Mouse (Mus musculus): ENCODE results near the gene Qrfp. TPM values are rescaled to one million over a fixed set of nuclear protein-coding genes. Genes with fewer than 3 reads are reported as not detected.

Gene Qrfp
- polyA plus RNA-seq, 1 experiment from 2014 or later, result 0.18 TPM

- no peak overlapping the region for H3K4me3 ChIP-seq
- H3K9ac ChIP-seq, result no peak overlapping the region
- H3K9me3 ChIP-seq, result no peaks in the 10 kb centered on the region
- H3K36me3 ChIP-seq, result no peaks in the 10 kb centered on the region
- peaks cover 29% of the 10 kb centered on the region for H3K4me1 ChIP-seq
- no peak overlapping the region for H3K4me2 ChIP-seq (replicated peaks)
- H3K27ac ChIP-seq, result no peak overlapping the region
- 87% methylated on average over 14 of the region's 14 CpGs for WGBS
- H3K27me3 ChIP-seq, result no peaks in the 10 kb centered on the region
- no peak for ATAC-seq (ENCODE audit: insufficient number of reproducible peaks, insufficient read depth, low FRiP score, low TSS enrichment)
These were observed 942 bp upstream of the Qrfp start for GRCm38 (mm10) chr2:31811086-31811958.

GRCm38 (mm10) chr2:31809358-31809740 lies 1.0 kb downstream of the Qrfp start:
- H3K9ac ChIP-seq, result no peak overlapping the region
- H3K27ac ChIP-seq, result no peak overlapping the region
- H3K4me2 ChIP-seq (replicated peaks), result no peak overlapping the region
- no peak for ATAC-seq (ENCODE audit: insufficient number of reproducible peaks, insufficient read depth, low FRiP score, low TSS enrichment)
- peaks cover 3% of the 10 kb centered on the region for H3K36me3 ChIP-seq
- H3K4me1 ChIP-seq, result peaks cover 29% of the 10 kb centered on the region
- no peaks in the 10 kb centered on the region for H3K9me3 ChIP-seq
- no peak overlapping the region for H3K4me3 ChIP-seq
- 19% methylated on average over 2 of the region's 2 CpGs for WGBS
- no peaks in the 10 kb centered on the region for H3K27me3 ChIP-seq

DNA sequence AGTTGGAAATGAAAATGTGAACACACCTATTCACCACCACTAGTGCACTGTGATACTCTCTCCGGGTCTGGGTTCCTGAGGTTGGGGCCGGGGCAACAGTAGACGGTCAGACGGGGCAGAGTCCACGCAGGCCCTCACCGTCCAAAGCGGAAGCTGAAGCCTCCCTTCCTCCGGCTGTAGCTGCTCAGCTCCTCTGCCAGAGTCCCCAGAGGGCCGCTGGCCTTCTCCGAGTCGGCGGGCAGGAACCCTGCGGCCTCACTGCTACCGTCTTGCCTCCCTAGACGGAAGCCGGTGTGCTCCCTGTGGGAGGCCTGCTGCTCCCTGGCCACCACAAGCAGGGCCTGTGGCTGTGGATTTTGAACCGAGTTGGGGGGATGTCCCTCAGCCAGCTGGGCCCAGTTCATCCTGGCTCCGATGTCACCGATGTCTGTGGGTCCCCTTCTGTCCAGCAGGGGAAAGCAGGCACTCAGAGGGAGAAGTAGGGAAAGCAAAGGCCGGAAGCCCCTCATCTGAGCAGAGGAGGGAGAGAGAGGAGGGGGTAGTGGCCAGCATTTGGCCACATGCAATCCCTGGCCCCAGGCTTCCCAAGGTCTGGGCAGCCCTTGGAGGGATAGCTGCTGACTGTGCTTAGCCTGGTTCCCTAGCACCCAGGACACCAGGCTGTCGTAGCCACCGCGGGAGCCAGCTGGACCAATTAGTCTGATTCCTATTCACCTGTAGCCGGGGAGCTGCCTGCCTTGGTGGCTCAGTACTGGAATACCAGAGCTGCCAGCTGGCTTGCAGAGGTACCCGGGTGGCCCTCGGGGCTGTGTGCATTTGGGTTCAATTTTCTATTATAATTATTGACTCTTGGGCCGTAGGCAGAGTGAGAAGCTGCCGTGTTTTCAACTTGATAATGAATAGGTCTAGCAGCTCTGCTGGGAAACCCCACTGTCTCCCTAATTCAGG lies 1.7 kb downstream of the Qrfp start:
- Histone ChIP-seq H3K4me2 (replicated peaks) (no peak overlapping the region), H3K27me3 (no peaks in the 10 kb centered on the region), H3K4me1 (peaks cover 29% of the 10 kb centered on the region), H3K9ac (no peak overlapping the region), H3K9me3 (no peaks in the 10 kb centered on the region), H3K27ac (no peak overlapping the region), H3K36me3 (peaks cover 10% of the 10 kb centered on the region), H3K4me3 (no peak overlapping the region)
- no peak for ATAC-seq (ENCODE audit: insufficient number of reproducible peaks, insufficient read depth, low FRiP score, low TSS enrichment)
- WGBS, result 20% methylated on average over 28 of the region's 28 CpGs

GRCm38 (mm10) chr2:31806639-31807382 lies 3.6 kb downstream of the Qrfp start:
- H3K36me3 ChIP-seq, result peaks cover 29% of the 10 kb centered on the region
- no peaks in the 10 kb centered on the region for H3K27me3 ChIP-seq
- 50% methylated on average over 9 of the region's 9 CpGs for WGBS
- H3K4me2 ChIP-seq (replicated peaks), result no peak overlapping the region
- 0 out of 2 replicates have a peak overlapping the region, but pooled peaks have one; percentile 5 for H3K9ac ChIP-seq
- no peaks in the 10 kb centered on the region for H3K9me3 ChIP-seq
- peaks cover 29% of the 10 kb centered on the region for H3K4me1 ChIP-seq
- no peak for ATAC-seq (ENCODE audit: insufficient number of reproducible peaks, insufficient read depth, low FRiP score, low TSS enrichment)
- H3K27ac ChIP-seq, result 0 out of 2 replicates have a peak overlapping the region, but pooled peaks have one; percentile 43
- no peak overlapping the region for H3K4me3 ChIP-seq

DNA sequence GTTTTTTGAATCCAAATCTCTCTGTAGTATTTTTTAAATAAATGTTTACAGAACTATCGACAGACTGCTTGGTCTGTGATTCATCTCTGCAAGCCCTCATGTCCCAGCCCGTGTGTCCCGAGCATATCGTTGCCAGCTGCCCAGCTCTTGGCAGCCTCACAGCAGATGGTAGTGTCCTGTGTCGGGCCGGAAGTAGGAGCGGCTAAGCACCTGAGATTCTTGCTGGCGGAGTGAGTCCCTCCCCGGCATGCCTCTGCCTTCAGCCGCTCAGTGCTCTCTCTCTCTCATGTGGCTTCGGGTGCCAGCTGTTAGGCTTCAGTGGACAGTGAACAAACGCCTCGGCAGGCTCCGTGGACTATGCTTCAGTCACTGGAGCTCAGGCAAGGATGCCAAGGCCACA lies 6.9 kb downstream of the Qrfp start:
- no peaks in the 10 kb centered on the region for H3K27me3 ChIP-seq
- 79% methylated on average over 14 of the region's 14 CpGs for WGBS
- peaks cover 7% of the 10 kb centered on the region for H3K4me1 ChIP-seq
- H3K27ac ChIP-seq, result no peak overlapping the region
- H3K36me3 ChIP-seq, result peaks cover 62% of the 10 kb centered on the region
- no peak overlapping the region for H3K4me2 ChIP-seq (replicated peaks)
- no peak overlapping the region for H3K9ac ChIP-seq
- H3K9me3 ChIP-seq, result no peaks in the 10 kb centered on the region
- ATAC-seq (ENCODE audit: insufficient number of reproducible peaks, insufficient read depth, low FRiP score, low TSS enrichment), result no peak
- no peak overlapping the region for H3K4me3 ChIP-seq

GRCm38 (mm10) chr2:31802811-31803210 lies 7.6 kb downstream of the Qrfp start:
- ATAC-seq (ENCODE audit: insufficient number of reproducible peaks, insufficient read depth, low FRiP score, low TSS enrichment), result no peak
- 97% methylated on average over 8 of the region's 8 CpGs for WGBS

GRCm38 (mm10) chr2:31801416-31801815 lies 9.0 kb downstream of the Qrfp start:
- Histone ChIP-seq H3K4me1 (peaks cover 1% of the 10 kb centered on the region; the same call in 1 of the 2 replicates), H3K27ac (no peak overlapping the region), H3K27me3 (no peaks in the 10 kb centered on the region), H3K4me3 (no peak overlapping the region), H3K9ac (no peak overlapping the region), H3K4me2 (replicated peaks) (no peak overlapping the region), H3K36me3 (peaks cover 82% of the 10 kb centered on the region), H3K9me3 (no peaks in the 10 kb centered on the region)
- ATAC-seq (ENCODE audit: insufficient number of reproducible peaks, insufficient read depth, low FRiP score, low TSS enrichment), result no peak
- WGBS, result 89% methylated on average over 9 of the region's 9 CpGs

More at GRCm38 (mm10) chr2:31802811-31803210, 7.6 kb downstream of the Qrfp start:
- Histone ChIP-seq H3K27ac (no peak overlapping the region; the same call in 1 of the 2 replicates), H3K9ac (no peak overlapping the region), H3K27me3 (no peaks in the 10 kb centered on the region), H3K36me3 (peaks cover 69% of the 10 kb centered on the region), H3K4me1 (peaks cover 5% of the 10 kb centered on the region; the same call in 1 of the 2 replicates), H3K9me3 (no peaks in the 10 kb centered on the region), H3K4me2 (replicated peaks) (no peak overlapping the region), H3K4me3 (no peak overlapping the region)

- WGBS, result 81% methylated on average over 3 of the region's 3 CpGs
- Histone ChIP-seq H3K36me3 (peaks cover 98% of the 10 kb centered on the region), H3K9ac (no peak overlapping the region)
These were observed 13.4 kb downstream of the Qrfp start for GRCm38 (mm10) chr2:31796943-31797342.

DNA sequence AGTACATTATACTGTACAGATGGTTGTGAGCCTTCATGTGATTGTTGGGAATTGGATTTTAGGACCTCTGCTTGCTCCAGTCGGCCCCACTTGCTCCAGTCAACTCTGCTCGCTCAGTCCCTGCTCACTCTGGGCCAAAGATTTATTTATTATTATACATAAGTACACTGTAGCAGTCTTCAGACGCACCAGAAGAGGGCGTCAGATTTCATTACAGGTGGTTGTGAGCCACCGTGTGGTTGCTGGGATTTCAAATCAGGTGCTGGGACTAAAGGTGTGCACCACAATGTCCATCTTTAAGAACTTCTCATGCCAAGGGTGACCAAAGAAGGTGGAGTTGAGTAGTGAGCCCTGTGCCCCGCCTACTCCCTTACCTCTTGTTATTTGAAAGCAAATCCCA lies 17.8 kb downstream of the Qrfp start:
- H3K27ac ChIP-seq, result no peak overlapping the region
- no peaks in the 10 kb centered on the region for H3K4me1 ChIP-seq
- no peak overlapping the region for H3K4me2 ChIP-seq (replicated peaks)
- H3K36me3 ChIP-seq, result peaks cover 96% of the 10 kb centered on the region
- H3K27me3 ChIP-seq, result no peaks in the 10 kb centered on the region
- 78% methylated on average over 6 of the region's 6 CpGs for WGBS
- ATAC-seq (ENCODE audit: insufficient number of reproducible peaks, insufficient read depth, low FRiP score, low TSS enrichment), result no peak
- H3K9ac ChIP-seq, result no peak overlapping the region
- no peak overlapping the region for H3K4me3 ChIP-seq
- H3K9me3 ChIP-seq, result no peaks in the 10 kb centered on the region

More at GRCm38 (mm10) chr2:31796943-31797342, 13.4 kb downstream of the Qrfp start:
- Histone ChIP-seq H3K27ac (no peak overlapping the region), H3K4me2 (replicated peaks) (no peak overlapping the region), H3K9me3 (no peaks in the 10 kb centered on the region), H3K4me1 (no peaks in the 10 kb centered on the region), H3K4me3 (no peak overlapping the region), H3K27me3 (no peaks in the 10 kb centered on the region)
- ATAC-seq (ENCODE audit: insufficient number of reproducible peaks, insufficient read depth, low FRiP score, low TSS enrichment), result no peak

GRCm38 (mm10) chr2:31791260-31791659 lies 19.1 kb downstream of the Qrfp start:
- H3K36me3 ChIP-seq, result peaks cover 96% of the 10 kb centered on the region

GRCm38 (mm10) chr2:31790728-31791251 lies 19.6 kb downstream of the Qrfp start:
- Histone ChIP-seq H3K9ac (no peak overlapping the region), H3K4me1 (no peaks in the 10 kb centered on the region), H3K27me3 (no peaks in the 10 kb centered on the region), H3K36me3 (peaks cover 96% of the 10 kb centered on the region), H3K27ac (no peak overlapping the region), H3K4me2 (replicated peaks) (no peak overlapping the region), H3K9me3 (no peaks in the 10 kb centered on the region), H3K4me3 (no peak overlapping the region)
- no peak for ATAC-seq (ENCODE audit: insufficient number of reproducible peaks, insufficient read depth, low FRiP score, low TSS enrichment)
- WGBS, result 87% methylated on average over 13 of the region's 13 CpGs

More at GRCm38 (mm10) chr2:31791260-31791659, 19.1 kb downstream of the Qrfp start:
- no peak overlapping the region for H3K27ac ChIP-seq
- 90% methylated on average over 8 of the region's 8 CpGs for WGBS
- H3K4me3 ChIP-seq, result no peak overlapping the region
- no peaks in the 10 kb centered on the region for H3K9me3 ChIP-seq
- no peak overlapping the region for H3K4me2 ChIP-seq (replicated peaks)
- H3K27me3 ChIP-seq, result no peaks in the 10 kb centered on the region
- no peaks in the 10 kb centered on the region for H3K4me1 ChIP-seq
- no peak overlapping the region for H3K9ac ChIP-seq
- ATAC-seq (ENCODE audit: insufficient number of reproducible peaks, insufficient read depth, low FRiP score, low TSS enrichment), result no peak
